26 mouse cellular contexts compared by ENCODE assay signal in the genomic region with DNA sequence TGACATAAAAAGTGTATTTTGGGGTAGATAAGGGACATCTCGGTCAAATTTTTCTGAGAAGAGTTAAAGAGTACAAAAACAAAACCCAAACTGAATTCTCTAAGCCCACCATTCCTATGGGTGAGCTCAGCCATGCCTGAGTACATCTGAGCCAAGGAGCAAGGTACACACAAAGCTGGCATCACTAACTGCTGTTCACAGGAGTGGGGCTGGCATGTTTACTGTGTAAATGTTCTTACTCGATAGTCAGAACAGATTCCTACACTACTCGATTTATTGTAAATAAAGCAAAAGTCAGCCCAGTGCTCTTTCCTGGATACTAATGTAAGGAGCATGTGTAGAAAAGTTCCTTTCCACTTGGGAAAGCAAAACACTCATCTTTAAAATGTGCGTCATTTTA.
A peak's percentile ranks its signal among the peaks of the same experiment; 100 is the strongest.
DNase-seq lines count a peak whose midpoint lies in the region; ATAC-seq lines count a peak whose summit lies in the region.
"Had no signal": no experiment of that assay in that cellular context is flagged by ENCODE, and none has a peak within 500 bp of the region (broad histone marks: within the 10 kb centered on the region; RNA-seq: fewer than 3 reads in every experiment).

No protein-coding gene starts in this region.

- ATAC-seq in embryonic facial prominence, embryonic 14.5 days (ENCODE audit: low read depth), result no peak
- ATAC-seq in embryonic facial prominence, embryonic 15.5 days (ENCODE audit: insufficient number of reproducible peaks, low FRiP score, low TSS enrichment, low read depth), result no peak
- 0 out of 2 replicates have a peak, but pooled peaks have one; percentile 54 for ATAC-seq in stomach, embryonic 14.5 days (ENCODE audit: insufficient number of reproducible peaks, insufficient read depth, low FRiP score, low read depth)
- ATAC-seq: activated CD4-positive, CD25-positive, alpha-beta regulatory T cell, adult 4 months; forebrain, embryonic 14.5 days; midbrain, embryonic 16.5 days had no signal

- DNase-seq in embryonic facial prominence, embryonic 14.5 days (ENCODE audit: low spot score), result no peak
- DNase-seq in embryonic facial prominence, embryonic 10.5 days (ENCODE audit: low spot score), result no peak
- DNase-seq in lung, adult 18-20 months, result peak; percentile 65 to 72
- DNase-seq in lung, postnatal 10 days, result no peak
- no peak for DNase-seq in thymus, postnatal 10 days (ENCODE audit: low spot score in 2 of 2)
- DNase-seq in adrenal gland, postnatal 25 days, result no peak
- DNase-seq: adrenal gland, adult 2 months; cerebellum, adult 2 months; cerebellum, postnatal 14 days; gastrocnemius, postnatal 14 days; heart, adult 18-20 months; kidney, adult 8-10 months; kidney, postnatal 4 days; thymus, adult 2 months had no signal

- no peak overlapping the region for H3K4me2 ChIP-seq in embryonic facial prominence, embryonic 14.5 days (ENCODE audit: low read depth, low read length)
- no peak overlapping the region for H3K4me2 ChIP-seq in embryonic facial prominence, embryonic 15.5 days (replicated peaks)
- H3K4me2 ChIP-seq in stomach, embryonic 14.5 days (replicated peaks; ENCODE audit: low read depth, low read length), result no peak overlapping the region
- H3K4me2 ChIP-seq: heart, embryonic 13.5 days; hindbrain, embryonic 12.5 days; liver, embryonic 15.5 days; midbrain, embryonic 11.5 days; neural tube, embryonic 12.5 days had no signal

- no peaks in the 10 kb centered on the region for H3K4me1 ChIP-seq in embryonic facial prominence, embryonic 14.5 days (ENCODE audit: control insufficient read depth, insufficient read depth, low read length)
- H3K4me1 ChIP-seq in embryonic facial prominence, embryonic 10.5 days, result no peaks in the 10 kb centered on the region
- H3K4me1 ChIP-seq in embryonic facial prominence, embryonic 15.5 days, result no peaks in the 10 kb centered on the region
- H3K4me1 ChIP-seq in stomach, embryonic 14.5 days (ENCODE audit: control insufficient read depth, insufficient read depth, low read length), result 0 out of 2 replicates have a peak, but pooled peaks cover 10% of the 10 kb centered on the region
- H3K4me1 ChIP-seq: hindbrain, embryonic 12.5 days; liver, embryonic 15.5 days; neural tube, embryonic 12.5 days had no signal

- no peak overlapping the region for H3K4me3 ChIP-seq in embryonic facial prominence, embryonic 14.5 days (ENCODE audit: low read depth, low read length)
- no peak overlapping the region for H3K4me3 ChIP-seq in embryonic facial prominence, embryonic 10.5 days
- no peak overlapping the region for H3K4me3 ChIP-seq in embryonic facial prominence, embryonic 15.5 days (replicated peaks)
- H3K4me3 ChIP-seq in stomach, embryonic 14.5 days (ENCODE audit: low read depth, low read length), result no peak overlapping the region
- H3K4me3 ChIP-seq: heart, embryonic 13.5 days; hindbrain, embryonic 12.5 days; liver, embryonic 15.5 days; neural tube, embryonic 12.5 days had no signal

- no peaks in the 10 kb centered on the region for H3K27me3 ChIP-seq in embryonic facial prominence, embryonic 14.5 days (replicated peaks; ENCODE audit: control insufficient read depth, insufficient read depth, low read length)
- H3K27me3 ChIP-seq in embryonic facial prominence, embryonic 10.5 days (replicated peaks; ENCODE audit: low read depth, poor library complexity, severe bottlenecking), result no peaks in the 10 kb centered on the region
- no peaks in the 10 kb centered on the region for H3K27me3 ChIP-seq in embryonic facial prominence, embryonic 15.5 days
- H3K27me3 ChIP-seq in stomach, embryonic 14.5 days (ENCODE audit: control insufficient read depth, insufficient read depth, low read length), result no peaks in the 10 kb centered on the region
- H3K27me3 ChIP-seq: CH12.LX; heart, embryonic 13.5 days; hindbrain, embryonic 12.5 days; liver, embryonic 15.5 days; neural tube, embryonic 12.5 days had no signal

- 0 out of 2 replicates have a peak overlapping the region, but pooled peaks have one; percentile 36 for H3K27ac ChIP-seq in embryonic facial prominence, embryonic 14.5 days (replicated peaks; ENCODE audit: low read depth, low read length)
- H3K27ac ChIP-seq in embryonic facial prominence, embryonic 10.5 days (replicated peaks), result no peak overlapping the region
- H3K27ac ChIP-seq in embryonic facial prominence, embryonic 15.5 days (replicated peaks), result 0 out of 2 replicates have a peak overlapping the region, but pooled peaks have one; percentile 3
- no peak overlapping the region; the same call in 1 of the 2 replicates for H3K27ac ChIP-seq in stomach, embryonic 14.5 days (ENCODE audit: low read length)
- H3K27ac ChIP-seq: heart, embryonic 13.5 days; hindbrain, embryonic 12.5 days; kidney, postnatal 0 days; liver, embryonic 15.5 days; neural tube, embryonic 12.5 days had no signal

- peaks cover 25% of the 10 kb centered on the region; the same call in 1 of the 2 replicates for H3K36me3 ChIP-seq in embryonic facial prominence, embryonic 14.5 days (ENCODE audit: control insufficient read depth, insufficient read depth, low read length)
- H3K36me3 ChIP-seq in embryonic facial prominence, embryonic 10.5 days (replicated peaks), result peaks cover 93% of the 10 kb centered on the region
- no peaks in the 10 kb centered on the region for H3K36me3 ChIP-seq in embryonic facial prominence, embryonic 15.5 days
- peaks cover 7% of the 10 kb centered on the region for H3K36me3 ChIP-seq in stomach, embryonic 14.5 days (ENCODE audit: control insufficient read depth, insufficient read depth, low read length)

- no peaks in the 10 kb centered on the region for H3K9me3 ChIP-seq in embryonic facial prominence, embryonic 14.5 days (ENCODE audit: control insufficient read depth, low read length)
- H3K9me3 ChIP-seq in embryonic facial prominence, embryonic 10.5 days, result no peaks in the 10 kb centered on the region
- no peaks in the 10 kb centered on the region for H3K9me3 ChIP-seq in embryonic facial prominence, embryonic 15.5 days (replicated peaks)
- no peaks in the 10 kb centered on the region for H3K9me3 ChIP-seq in stomach, embryonic 14.5 days (ENCODE audit: control insufficient read depth, low read depth, low read length)
- H3K9me3 ChIP-seq: heart, embryonic 13.5 days; hindbrain, embryonic 12.5 days; liver, embryonic 15.5 days; neural tube, embryonic 12.5 days had no signal

- no peak overlapping the region for H3K9ac ChIP-seq in embryonic facial prominence, embryonic 14.5 days (ENCODE audit: low read depth, low read length)
- no peak overlapping the region for H3K9ac ChIP-seq in embryonic facial prominence, embryonic 15.5 days
- no peak overlapping the region for H3K9ac ChIP-seq in stomach, embryonic 14.5 days (replicated peaks; ENCODE audit: low read depth, low read length)
- H3K9ac ChIP-seq: heart, embryonic 13.5 days; hindbrain, embryonic 12.5 days; liver, embryonic 15.5 days; neural tube, embryonic 12.5 days had no signal

- 82% methylated on average over 4 of the region's 4 CpGs for WGBS in embryonic facial prominence, embryonic 14.5 days
- WGBS in embryonic facial prominence, embryonic 10.5 days, result 92% methylated on average over 4 of the region's 4 CpGs
- 83% methylated on average over 4 of the region's 4 CpGs for WGBS in embryonic facial prominence, embryonic 15.5 days
- 60% methylated on average over 4 of the region's 4 CpGs for WGBS in stomach, embryonic 14.5 days

Comparison
In these comparisons a context has a peak if more than half of its experiments do, and no peak if none do; other contexts are left out.
1. DNase-seq: peak in lung, adult 18-20 months (2 of 2); none in embryonic facial prominence, embryonic 14.5 days (single experiment), embryonic facial prominence, embryonic 10.5 days (single experiment), lung, postnatal 10 days (single experiment), thymus, postnatal 10 days (0 of 2) and adrenal gland, postnatal 25 days (single experiment).
2. H3K27ac ChIP-seq: peak in embryonic facial prominence, embryonic 14.5 days (single experiment) and embryonic facial prominence, embryonic 15.5 days (single experiment); none in embryonic facial prominence, embryonic 10.5 days (single experiment) and stomach, embryonic 14.5 days (single experiment).